Mouse (Mus musculus) layer of hippocampus, adult 8-10 months (tissue): ENCODE measurements at regions not wholly inside any gene's neighbourhood (a gene's known extent, or its start where the extent isn't known, plus 50 kb on each side); places are given as distances from the start of the nearest gene placed in this dataset.

Experiments
- DNase-seq, 2 experiments: peaks; one replicate each; pipeline ENCODE4 v3.0.0; 2022; ENCODE audit warnings: low spot score in 2 of 2

- DNase-seq = no peak
These were observed 198.1 kb upstream of the Gm10192 start for GRCm38 (mm10) chr4:97381084-97381483.

- no peak for DNase-seq
These were observed 194.9 kb upstream of the Gm10192 start for GRCm38 (mm10) chr4:97377593-97378542.

GRCm38 (mm10) chr4:97360473-97360872 lies 177.5 kb upstream of the Gm10192 start:
- DNase-seq = no peak

GRCm38 (mm10) chr4:97357958-97358357 lies 175.0 kb upstream of the Gm10192 start:
- no peak for DNase-seq

- no peak for DNase-seq
These were observed 163.8 kb upstream of the Gm10192 start for GRCm38 (mm10) chr4:97346799-97347198.

GRCm38 (mm10) chr4:97344335-97344734 lies 161.4 kb upstream of the Gm10192 start:
- DNase-seq = no peak

GRCm38 (mm10) chr4:97343378-97343777 lies 160.4 kb upstream of the Gm10192 start:
- DNase-seq = no peak
